Mouse (Mus musculus) kidney, postnatal 36 days (tissue): ENCODE measurements at regions not wholly inside any gene's neighbourhood (a gene's known extent, or its start where the extent isn't known, plus 50 kb on each side); places are given as distances from the start of the nearest gene placed in this dataset.

Source experiments
- DNase-seq, 2 experiments: peaks; one replicate each; pipeline ENCODE4 v3.0.0; 2021 to 2022; ENCODE audit warnings: mixed read lengths in 2 of 2

DNA sequence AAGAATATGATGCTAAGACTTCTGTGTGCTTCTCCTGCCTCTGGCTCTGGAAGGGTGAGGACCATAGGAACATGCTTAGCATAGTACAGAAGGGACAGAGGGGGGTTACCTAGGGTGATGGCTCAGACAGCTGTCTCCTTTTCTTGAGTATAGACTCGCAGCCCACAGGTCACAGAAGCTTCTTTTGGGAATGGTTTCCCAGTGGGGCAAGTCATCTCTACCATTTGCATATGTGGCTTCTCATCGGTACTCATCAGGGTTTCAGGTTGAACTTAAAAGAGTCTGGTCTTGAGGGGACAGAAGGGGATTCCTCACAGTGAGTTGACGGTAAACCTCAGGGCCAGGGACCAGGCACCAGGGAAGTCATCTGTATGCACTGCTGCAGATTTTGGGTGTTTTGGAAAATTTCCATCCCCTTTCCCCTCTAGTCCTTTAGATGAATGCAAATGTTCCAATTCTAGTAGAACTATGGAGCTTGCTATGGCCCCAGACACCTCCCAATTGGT, 223.4 kb upstream of the Id2 start:
- no peak for DNase-seq

- no peak for DNase-seq
Measured at GRCm38 (mm10) chr12:25319846-25320245, 222.9 kb upstream of the Id2 start.

DNA sequence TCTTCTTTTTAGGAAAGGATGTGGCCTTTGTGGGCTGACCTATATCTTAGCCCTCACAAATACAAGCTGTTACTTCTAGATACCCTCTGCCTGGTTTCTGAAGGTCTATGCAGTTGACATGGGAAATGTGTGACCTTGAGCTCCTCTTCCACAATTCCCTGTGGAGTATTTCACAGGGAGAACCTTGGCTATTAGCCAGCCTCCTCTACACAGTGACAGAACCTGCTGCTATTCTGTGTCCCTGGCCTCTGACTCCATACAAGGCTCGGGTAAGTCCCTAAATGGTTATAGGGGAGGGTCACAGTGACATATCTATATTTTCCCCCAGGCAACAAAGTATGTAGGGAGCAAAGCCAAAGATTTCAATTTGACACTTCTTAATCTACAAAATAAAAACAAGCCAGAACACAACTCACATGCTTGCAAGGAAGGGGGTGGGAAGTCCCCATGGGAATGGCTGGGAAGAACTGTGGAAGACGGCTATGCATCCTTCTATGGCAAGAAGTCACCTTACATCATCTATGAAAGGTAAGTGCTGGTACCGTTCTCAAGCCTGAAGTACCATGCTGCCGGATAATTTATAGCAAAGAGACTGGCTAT, 221.2 kb upstream of the Id2 start:
- DNase-seq = no peak

GRCm38 (mm10) chr12:25315969-25316368, 219.0 kb upstream of the Id2 start:
- DNase-seq = no peak

- no peak for DNase-seq
Measured at GRCm38 (mm10) chr12:25313212-25313611, 216.3 kb upstream of the Id2 start.

GRCm38 (mm10) chr12:25312390-25312789, 215.4 kb upstream of the Id2 start:
- DNase-seq = no peak

GRCm38 (mm10) chr12:25311728-25312127, 214.8 kb upstream of the Id2 start:
- DNase-seq = no peak

DNA sequence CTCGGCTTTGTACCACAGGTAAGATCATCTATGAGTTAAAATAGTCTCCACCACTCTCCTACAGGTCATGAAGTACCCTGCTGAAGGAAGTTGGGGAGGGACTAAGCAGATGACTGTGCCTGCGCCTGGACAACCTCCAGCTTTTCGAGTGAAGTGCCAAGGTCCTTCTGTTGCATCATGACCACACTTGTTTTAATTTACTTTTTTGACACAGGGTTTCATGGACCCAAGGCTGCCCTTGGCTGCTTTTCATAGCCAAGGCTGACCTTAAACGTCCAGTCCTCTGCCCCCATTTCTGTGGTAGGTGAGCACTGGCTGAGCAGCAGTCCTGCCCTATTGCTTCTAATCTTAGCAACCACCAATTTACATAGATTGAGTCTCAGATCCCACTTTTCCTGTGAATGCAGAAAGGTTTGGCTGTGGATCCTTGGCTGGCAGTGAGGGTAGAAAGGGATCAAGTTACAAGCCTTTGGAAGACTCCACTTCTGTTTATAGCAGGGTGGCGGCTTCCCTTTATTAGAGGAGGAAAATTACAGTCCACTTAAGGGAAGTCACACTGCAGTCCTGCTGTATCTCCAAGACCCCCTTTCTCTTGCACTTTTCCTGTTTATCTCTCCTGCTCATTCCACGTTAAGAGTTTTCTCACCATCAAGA, 213.5 kb upstream of the Id2 start:
- peak; percentile 46 to 66 for DNase-seq

GRCm38 (mm10) chr12:25309234-25309633, 212.3 kb upstream of the Id2 start:
- no peak for DNase-seq

- no peak for DNase-seq
Measured at GRCm38 (mm10) chr12:25305764-25306653, 209.1 kb upstream of the Id2 start.

GRCm38 (mm10) chr12:25304820-25305511, 208.0 kb upstream of the Id2 start:
- DNase-seq = no peak

DNA sequence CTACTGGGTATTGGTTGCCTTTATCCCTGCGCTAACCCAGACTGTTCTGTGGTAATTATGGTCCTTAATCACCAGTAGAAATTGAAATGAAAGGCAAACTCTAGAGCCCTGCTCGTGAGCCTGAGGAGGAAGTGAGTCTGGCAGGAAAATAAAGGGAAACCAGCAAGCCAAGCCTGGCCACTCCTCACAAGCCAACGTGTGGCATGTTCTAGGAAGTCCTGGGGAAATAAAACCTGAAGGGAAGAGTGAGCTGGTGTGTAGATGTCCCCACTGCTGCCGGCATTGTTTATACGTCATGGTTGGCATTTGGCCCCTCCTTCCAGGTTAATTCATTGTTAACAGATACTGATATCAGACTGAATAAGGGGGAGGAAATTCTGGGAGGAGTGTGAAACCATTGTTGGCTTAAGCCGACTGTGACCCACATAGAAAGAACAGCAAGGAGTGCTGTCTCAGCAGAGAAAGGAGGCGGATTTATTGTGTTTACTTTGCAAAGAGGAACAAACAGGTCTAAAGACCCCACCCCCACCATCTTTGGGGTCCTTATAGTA, 206.6 kb upstream of the Id2 start:
- DNase-seq = no peak

DNA sequence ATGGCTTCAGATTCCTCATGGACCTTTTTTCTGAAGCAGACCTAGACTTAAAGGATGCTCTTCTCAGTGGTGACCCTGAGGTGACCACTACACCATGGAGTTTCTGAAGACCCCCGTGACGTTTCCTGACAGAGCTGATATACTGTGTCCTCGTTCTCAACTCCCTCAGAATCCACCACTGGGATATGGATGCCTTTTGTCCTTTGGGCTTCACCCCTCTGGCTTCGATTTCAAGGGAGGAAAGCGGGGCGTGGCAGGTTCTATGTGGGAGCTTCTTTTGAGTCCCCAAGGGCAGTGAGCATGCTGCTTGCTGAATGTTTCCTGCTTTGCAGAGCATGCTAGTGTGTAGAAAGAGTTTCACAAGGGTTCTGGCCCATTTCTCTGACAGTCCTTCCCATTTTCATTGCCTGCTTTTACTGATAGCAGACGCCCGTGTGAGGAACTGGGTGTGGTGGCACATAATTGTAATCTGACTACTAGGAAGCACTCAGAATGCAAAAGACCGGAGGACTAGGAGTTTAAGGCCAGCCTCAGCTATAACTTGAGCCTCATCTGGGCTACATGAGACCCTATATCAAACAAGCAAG, 204.0 kb upstream of the Id2 start:
- no peak for DNase-seq

GRCm38 (mm10) chr12:25299603-25300471, 202.9 kb upstream of the Id2 start:
- DNase-seq = peak in 1 of 2 experiments; percentile 37

- no peak for DNase-seq
Measured at GRCm38 (mm10) chr12:25298766-25299165, 201.8 kb upstream of the Id2 start.

DNA sequence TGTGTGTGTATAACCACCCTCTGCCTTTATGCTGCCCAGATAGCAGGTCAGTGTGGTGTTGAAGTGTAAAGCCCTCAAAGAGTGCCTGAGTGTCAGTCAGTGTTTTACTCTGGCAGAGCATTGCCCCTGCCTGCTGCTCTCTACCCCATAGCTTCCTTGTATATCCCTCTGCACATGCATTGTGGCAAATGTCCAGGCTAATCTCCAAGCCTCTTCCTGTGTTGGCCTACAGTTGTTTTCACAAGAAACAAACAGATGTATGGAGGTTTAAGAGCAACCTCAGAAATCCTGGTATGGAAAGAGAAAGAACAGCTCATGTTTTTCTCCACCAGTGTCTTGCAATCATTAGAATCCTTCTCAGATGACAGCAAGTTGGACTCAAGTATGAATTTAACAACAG, 201.0 kb upstream of the Id2 start:
- no peak for DNase-seq

GRCm38 (mm10) chr12:25296648-25297047, 199.7 kb upstream of the Id2 start:
- DNase-seq = no peak

GRCm38 (mm10) chr12:25294179-25295025, 197.5 kb upstream of the Id2 start:
- DNase-seq = no peak

DNA sequence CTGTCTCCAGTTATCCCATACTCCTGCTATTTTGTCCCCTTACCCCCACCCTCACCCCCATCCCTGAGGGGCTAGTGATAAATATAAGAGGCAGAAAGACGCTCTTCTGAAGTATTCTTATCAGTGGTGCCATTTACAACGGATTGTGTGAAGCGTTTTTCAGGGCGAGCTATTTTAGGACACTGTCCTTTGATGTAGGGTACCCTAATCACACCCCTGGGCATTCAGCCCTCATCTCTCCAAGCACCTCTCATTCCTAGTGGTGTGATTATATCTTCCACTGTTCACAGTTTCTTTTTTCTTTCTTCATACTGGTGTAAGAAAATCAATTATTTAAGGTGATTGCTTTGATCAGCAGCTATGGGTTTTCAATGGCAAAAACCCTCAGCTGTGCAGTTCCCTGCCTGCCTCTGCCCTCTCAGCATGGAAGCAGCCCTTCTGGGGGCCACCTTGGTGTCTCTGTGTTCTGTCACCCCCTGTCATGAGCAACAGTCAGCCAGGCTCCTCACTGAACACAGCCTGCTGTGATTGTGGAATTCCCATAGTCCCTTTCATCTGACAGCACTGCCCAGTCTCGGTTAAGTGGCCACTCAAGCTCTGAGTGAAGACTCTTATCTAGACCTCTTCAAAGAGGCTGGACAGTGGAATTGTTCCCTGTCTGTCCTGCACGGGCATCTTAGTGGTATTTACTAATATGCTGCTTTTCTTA, 196.7 kb upstream of the Id2 start:
- no peak for DNase-seq

DNA sequence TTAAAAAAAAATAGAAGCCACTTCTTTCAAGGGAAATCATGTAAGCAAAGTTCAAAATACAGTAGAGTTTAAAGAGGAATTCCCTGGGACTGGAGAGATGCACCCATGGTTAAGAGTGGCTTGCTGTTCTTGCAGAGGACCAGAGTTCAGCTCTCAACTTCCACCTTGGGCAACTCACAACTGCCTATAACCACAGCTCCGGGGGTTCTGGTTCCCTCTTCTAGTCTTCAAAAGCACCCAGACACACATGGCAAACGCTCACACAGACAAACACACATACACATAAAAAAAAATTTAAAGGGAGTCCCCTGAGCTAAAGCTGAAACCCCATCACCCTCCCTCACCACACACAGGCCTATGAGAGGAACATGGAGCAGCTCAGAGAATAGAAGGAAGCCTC, 192.4 kb upstream of the Id2 start:
- no peak for DNase-seq
